Comparison of ENCODE assay signal across 19 mouse cellular contexts in the genomic region with DNA sequence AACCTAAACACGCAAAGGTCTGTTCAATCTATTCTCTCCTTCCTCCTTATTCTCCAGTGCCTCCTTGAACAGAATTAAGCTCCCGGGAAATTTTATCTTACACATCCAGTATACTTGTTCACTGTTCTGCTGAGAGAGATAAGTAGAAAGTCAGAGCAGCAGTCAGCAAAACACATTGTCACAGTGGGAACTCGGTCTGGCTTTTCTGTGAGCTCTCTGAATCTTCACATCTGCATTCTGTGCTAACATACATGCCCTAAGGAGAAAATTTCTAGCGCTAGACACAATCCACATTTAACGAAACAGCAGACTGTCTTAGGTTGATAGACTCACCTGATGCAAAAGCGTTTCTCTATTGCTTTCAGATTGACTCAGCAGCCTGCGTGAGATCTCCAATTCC.
DNase-seq lines count a peak whose midpoint lies in the region; ATAC-seq lines count a peak whose summit lies in the region.
"Had no signal": no experiment of that assay in that cellular context is flagged by ENCODE, and none has a peak within 500 bp of the region (broad histone marks: within the 10 kb centered on the region; RNA-seq: fewer than 3 reads in every experiment).

No protein-coding gene starts in this region.

- H3K27ac ChIP-seq in heart, embryonic 10.5 days = no peak overlapping the region
- 0 out of 2 replicates have a peak overlapping the region, but pooled peaks have one; percentile 5 for H3K27ac ChIP-seq in neural tube, embryonic 13.5 days (replicated peaks)
- 0 out of 2 replicates have a peak overlapping the region, but pooled peaks have one; percentile 6 for H3K27ac ChIP-seq in liver, embryonic 15.5 days (replicated peaks)
- H3K27ac ChIP-seq: macrophage had no signal

- no peaks in the 10 kb centered on the region for H3K27me3 ChIP-seq in heart, embryonic 10.5 days (ENCODE audit: insufficient read depth, poor library complexity, severe bottlenecking)
- H3K27me3 ChIP-seq in neural tube, embryonic 13.5 days = no peaks in the 10 kb centered on the region
- H3K27me3 ChIP-seq in liver, embryonic 15.5 days = no peaks in the 10 kb centered on the region
- H3K27me3 ChIP-seq: CH12.LX had no signal

- no peaks in the 10 kb centered on the region for H3K9me3 ChIP-seq in heart, embryonic 10.5 days
- H3K9me3 ChIP-seq in neural tube, embryonic 13.5 days = no peaks in the 10 kb centered on the region
- H3K9me3 ChIP-seq in liver, embryonic 15.5 days (replicated peaks) = no peaks in the 10 kb centered on the region

- no peaks in the 10 kb centered on the region for H3K4me1 ChIP-seq in heart, embryonic 10.5 days
- H3K4me1 ChIP-seq in neural tube, embryonic 13.5 days (replicated peaks) = peaks cover 5% of the 10 kb centered on the region; the same call in 1 of the 2 replicates
- peaks cover 17% of the 10 kb centered on the region for H3K4me1 ChIP-seq in liver, embryonic 15.5 days (replicated peaks)

- no peak overlapping the region for H3K9ac ChIP-seq in neural tube, embryonic 13.5 days
- no peak overlapping the region for H3K9ac ChIP-seq in liver, embryonic 15.5 days

- no peak overlapping the region for H3K4me3 ChIP-seq in heart, embryonic 10.5 days
- H3K4me3 ChIP-seq in neural tube, embryonic 13.5 days = no peak overlapping the region
- H3K4me3 ChIP-seq in liver, embryonic 15.5 days (replicated peaks) = no peak overlapping the region
- H3K4me3 ChIP-seq: erythroblast, embryonic 14.5 days had no signal

- H3K4me2 ChIP-seq in neural tube, embryonic 13.5 days = no peak overlapping the region
- H3K4me2 ChIP-seq in liver, embryonic 15.5 days = peak overlapping the region; percentile 13; the same call in 1 of the 2 replicates

- peak; percentile 73 for DNase-seq in heart, embryonic 10.5 days (ENCODE audit: low spot score)
- no peak for DNase-seq in heart, postnatal 4 days
- DNase-seq in neural tube, embryonic 10.5 days (ENCODE audit: extremely low spot score, low spot score) = no peak
- DNase-seq in cerebellum, adult 11 months = no peak
- no peak for DNase-seq in thymus, postnatal 10 days (ENCODE audit: low spot score in 2 of 2)
- DNase-seq in adrenal gland, postnatal 10 days = no peak
- DNase-seq: cerebellum, adult 9-11 months; embryo, embryonic 11 days; gastrocnemius, postnatal 14 days; kidney, adult 9 months; layer of hippocampus, postnatal 36 days; lung, adult 18-20 months; right cerebral cortex, postnatal 14 days; thymus, postnatal 4 days had no signal

- 72% methylated on average over 7 of the region's 7 CpGs for WGBS in heart, embryonic 10.5 days
- 73% methylated on average over 7 of the region's 7 CpGs for WGBS in neural tube, embryonic 13.5 days
- 49% methylated on average over 7 of the region's 7 CpGs for WGBS in liver, embryonic 15.5 days (ENCODE audit: insufficient replicate concordance)

- ATAC-seq in neural tube, embryonic 13.5 days (ENCODE audit: low read depth) = no peak
- peak; percentile 81 for ATAC-seq in liver, embryonic 15.5 days (ENCODE audit: insufficient read depth)

- peaks cover 11% of the 10 kb centered on the region for H3K36me3 ChIP-seq in heart, embryonic 10.5 days
- peaks cover 4% of the 10 kb centered on the region; the same call in 1 of the 2 replicates for H3K36me3 ChIP-seq in neural tube, embryonic 13.5 days
- peaks cover 41% of the 10 kb centered on the region for H3K36me3 ChIP-seq in liver, embryonic 15.5 days (replicated peaks)
